Mouse (Mus musculus) MEL (cell line): ENCODE data around the gene Arl15.

Experiments
- CHD1 ChIP-seq: IDR thresholded peaks from 2 replicates; pipeline ENCODE4 v1.6.1; 2012; ENCODE audit warnings: low read depth, mild to moderate bottlenecking, inconsistent platforms, low read length, improper control_type of control experiment
- CTCF ChIP-seq, 3 experiments: IDR thresholded peaks in 2 of 3; conservative IDR thresholded peaks in 1 of 3; 2 replicates each; pipeline ENCODE4 v1.5.1; 2011 to 2012; ENCODE audit warnings: low read length in 3 of 3, low read depth in 2 of 3, mild to moderate bottlenecking in 2 of 3, improper control_type of control experiment in 1 of 3, inconsistent platforms in 1 of 3, mixed read lengths in 1 of 3, moderate library complexity in 1 of 3; ENCODE audit not compliant: control insufficient read depth in 1 of 3, insufficient read depth in 1 of 3, poor library complexity in 1 of 3, severe bottlenecking in 1 of 3
- ETS1 ChIP-seq: IDR thresholded peaks from 2 replicates; pipeline ENCODE4 v1.6.1; 2012; ENCODE audit warnings: low read depth, mild to moderate bottlenecking, inconsistent platforms, low read length, improper control_type of control experiment, moderate library complexity
- GABPA ChIP-seq: IDR thresholded peaks from 2 replicates; pipeline ENCODE4 v1.6.1; 2012; ENCODE audit warnings: low read depth, mild to moderate bottlenecking, inconsistent platforms, low read length, improper control_type of control experiment, moderate library complexity
- NELFE ChIP-seq: IDR thresholded peaks from 2 replicates; pipeline ENCODE4 v1.6.1; 2011; ENCODE audit warnings: low read depth, low read length, improper control_type of control experiment
- POLR2A ChIP-seq, 2 experiments: IDR thresholded peaks; 2 replicates each; pipeline ENCODE4 v1.6.1; 2011 to 2012; ENCODE audit warnings: low read length in 2 of 2, mild to moderate bottlenecking in 2 of 2, control low read depth in 1 of 2, improper control_type of control experiment in 1 of 2, low read depth in 1 of 2, moderate library complexity in 1 of 2; ENCODE audit not compliant: control insufficient read depth in 1 of 2, insufficient read depth in 1 of 2, poor library complexity in 1 of 2
- UBTF ChIP-seq: IDR thresholded peaks from 2 replicates; pipeline ENCODE4 v1.6.1; 2012; ENCODE audit warnings: low read depth, mild to moderate bottlenecking, inconsistent platforms, low read length, improper control_type of control experiment, moderate library complexity, borderline replicate concordance; ENCODE audit not compliant: insufficient read depth

- no peak for TF ChIP-seq CHD1
- no peak for TF ChIP-seq POLR2A (IDR thresholded peaks at IDR 0.05; ENCODE audit: control insufficient read depth in 1 of 2, insufficient read depth in 1 of 2, low read depth in 1 of 2, low read length in 2 of 2, poor library complexity in 1 of 2)
- TF ChIP-seq UBTF, result no peak
- no peak for TF ChIP-seq CTCF (IDR thresholded peaks at IDR 0.05 in 2 of 3, conservative IDR thresholded peaks at IDR 0.05 in 1 of 3; ENCODE audit: control insufficient read depth in 1 of 3, insufficient read depth in 1 of 3, low read depth in 2 of 3, low read length in 3 of 3, poor library complexity in 1 of 3, severe bottlenecking in 1 of 3)
- TF ChIP-seq ETS1, result no peak
- TF ChIP-seq NELFE, result no peak
- no peak for TF ChIP-seq GABPA
Observed at GRCm38 (mm10) chr13:114064069-114064468, 269.8 kb downstream of the Arl15 start.
